Mouse (Mus musculus): ENCODE measurements around the gene Tanc2. TPM values are rescaled to one million over a fixed set of nuclear protein-coding genes. Genes with fewer than 3 reads are reported as not detected.

Gene Tanc2
- polyA plus RNA-seq, 1 experiment, result 6.2 TPM

- Histone ChIP-seq H3K4me3 (ENCODE audit: control insufficient read depth, low read depth, low read length) (no peak overlapping the region), H3K4me1 (ENCODE audit: control insufficient read depth, insufficient read depth, low read length) (no peaks in the 10 kb centered on the region), H3K27me3 (ENCODE audit: control insufficient read depth, insufficient read depth, low read length) (no peaks in the 10 kb centered on the region), H3K27ac (ENCODE audit: control insufficient read depth, insufficient read depth, low read depth, low read length) (no peak overlapping the region), H3K36me3 (ENCODE audit: control insufficient read depth, insufficient read depth, low read length) (no peaks in the 10 kb centered on the region)
- TF ChIP-seq CTCF (IDR thresholded peaks at IDR 0.05; ENCODE audit: control insufficient read depth, insufficient read depth, insufficient replicate concordance, low read depth, low read length), result no peak
- no peak for TF ChIP-seq POLR2A (IDR thresholded peaks at IDR 0.05; ENCODE audit: control insufficient read depth, low read depth, low read length)
These were observed 129.9 kb downstream of the Tanc2 start for GRCm38 (mm10) chr11:105719660-105720059.

- H3K27ac ChIP-seq (ENCODE audit: control insufficient read depth, insufficient read depth, low read depth, low read length), result no peak overlapping the region
- H3K27me3 ChIP-seq (ENCODE audit: control insufficient read depth, insufficient read depth, low read length), result no peaks in the 10 kb centered on the region
These were observed 141.8 kb downstream of the Tanc2 start for GRCm38 (mm10) chr11:105731541-105731940.

GRCm38 (mm10) chr11:105731989-105732531, 142.3 kb downstream of the Tanc2 start:
- TF ChIP-seq POLR2A (IDR thresholded peaks at IDR 0.05; ENCODE audit: control insufficient read depth, low read depth, low read length), result no peak
- TF ChIP-seq CTCF (IDR thresholded peaks at IDR 0.05; ENCODE audit: control insufficient read depth, insufficient read depth, insufficient replicate concordance, low read depth, low read length), result no peak
- no peaks in the 10 kb centered on the region for H3K27me3 ChIP-seq (ENCODE audit: control insufficient read depth, insufficient read depth, low read length)
- H3K36me3 ChIP-seq (ENCODE audit: control insufficient read depth, insufficient read depth, low read length), result no peaks in the 10 kb centered on the region
- no peak overlapping the region for H3K27ac ChIP-seq (ENCODE audit: control insufficient read depth, insufficient read depth, low read depth, low read length)
- no peak overlapping the region for H3K4me3 ChIP-seq (ENCODE audit: control insufficient read depth, low read depth, low read length)
- H3K4me1 ChIP-seq (ENCODE audit: control insufficient read depth, insufficient read depth, low read length), result no peaks in the 10 kb centered on the region

More at GRCm38 (mm10) chr11:105731541-105731940, 141.8 kb downstream of the Tanc2 start:
- no peak for TF ChIP-seq CTCF (IDR thresholded peaks at IDR 0.05; ENCODE audit: control insufficient read depth, insufficient read depth, insufficient replicate concordance, low read depth, low read length)
- no peak for TF ChIP-seq POLR2A (IDR thresholded peaks at IDR 0.05; ENCODE audit: control insufficient read depth, low read depth, low read length)
- Histone ChIP-seq H3K4me1 (ENCODE audit: control insufficient read depth, insufficient read depth, low read length) (no peaks in the 10 kb centered on the region), H3K4me3 (ENCODE audit: control insufficient read depth, low read depth, low read length) (no peak overlapping the region), H3K36me3 (ENCODE audit: control insufficient read depth, insufficient read depth, low read length) (no peaks in the 10 kb centered on the region)

- no peak overlapping the region for H3K27ac ChIP-seq (ENCODE audit: control insufficient read depth, insufficient read depth, low read depth, low read length)
- H3K36me3 ChIP-seq (ENCODE audit: control insufficient read depth, insufficient read depth, low read length), result no peaks in the 10 kb centered on the region
- no peaks in the 10 kb centered on the region for H3K4me1 ChIP-seq (ENCODE audit: control insufficient read depth, insufficient read depth, low read length)
- no peaks in the 10 kb centered on the region for H3K27me3 ChIP-seq (ENCODE audit: control insufficient read depth, insufficient read depth, low read length)
- H3K4me3 ChIP-seq (ENCODE audit: control insufficient read depth, low read depth, low read length), result no peak overlapping the region
- no peak for TF ChIP-seq CTCF (IDR thresholded peaks at IDR 0.05; ENCODE audit: control insufficient read depth, insufficient read depth, insufficient replicate concordance, low read depth, low read length)
- TF ChIP-seq POLR2A (IDR thresholded peaks at IDR 0.05; ENCODE audit: control insufficient read depth, low read depth, low read length), result no peak
These were observed 153.4 kb downstream of the Tanc2 start for GRCm38 (mm10) chr11:105743171-105743570.

- H3K4me1 ChIP-seq (ENCODE audit: control insufficient read depth, insufficient read depth, low read length), result no peaks in the 10 kb centered on the region
- no peak overlapping the region for H3K27ac ChIP-seq (ENCODE audit: control insufficient read depth, insufficient read depth, low read depth, low read length)
- H3K4me3 ChIP-seq (ENCODE audit: control insufficient read depth, low read depth, low read length), result no peak overlapping the region
- no peaks in the 10 kb centered on the region for H3K36me3 ChIP-seq (ENCODE audit: control insufficient read depth, insufficient read depth, low read length)
- TF ChIP-seq CTCF (IDR thresholded peaks at IDR 0.05; ENCODE audit: control insufficient read depth, insufficient read depth, insufficient replicate concordance, low read depth, low read length) (no peak), POLR2A (IDR thresholded peaks at IDR 0.05; ENCODE audit: control insufficient read depth, low read depth, low read length) (no peak)
- H3K27me3 ChIP-seq (ENCODE audit: control insufficient read depth, insufficient read depth, low read length), result no peaks in the 10 kb centered on the region
These were observed 159.7 kb downstream of the Tanc2 start for GRCm38 (mm10) chr11:105749297-105750071.

GRCm38 (mm10) chr11:105758561-105759203, 168.9 kb downstream of the Tanc2 start:
- Histone ChIP-seq H3K27me3 (ENCODE audit: control insufficient read depth, insufficient read depth, low read length) (no peaks in the 10 kb centered on the region), H3K4me3 (ENCODE audit: control insufficient read depth, low read depth, low read length) (no peak overlapping the region), H3K4me1 (ENCODE audit: control insufficient read depth, insufficient read depth, low read length) (no peaks in the 10 kb centered on the region), H3K36me3 (ENCODE audit: control insufficient read depth, insufficient read depth, low read length) (no peaks in the 10 kb centered on the region), H3K27ac (ENCODE audit: control insufficient read depth, insufficient read depth, low read depth, low read length) (no peak overlapping the region)
- TF ChIP-seq CTCF (IDR thresholded peaks at IDR 0.05; ENCODE audit: control insufficient read depth, insufficient read depth, insufficient replicate concordance, low read depth, low read length), result no peak
- no peak for TF ChIP-seq POLR2A (IDR thresholded peaks at IDR 0.05; ENCODE audit: control insufficient read depth, low read depth, low read length)

- Histone ChIP-seq H3K27ac (ENCODE audit: control insufficient read depth, insufficient read depth, low read depth, low read length) (no peak overlapping the region), H3K27me3 (ENCODE audit: control insufficient read depth, insufficient read depth, low read length) (no peaks in the 10 kb centered on the region), H3K4me3 (ENCODE audit: control insufficient read depth, low read depth, low read length) (no peak overlapping the region), H3K36me3 (ENCODE audit: control insufficient read depth, insufficient read depth, low read length) (no peaks in the 10 kb centered on the region), H3K4me1 (ENCODE audit: control insufficient read depth, insufficient read depth, low read length) (no peaks in the 10 kb centered on the region)
- TF ChIP-seq POLR2A (IDR thresholded peaks at IDR 0.05; ENCODE audit: control insufficient read depth, low read depth, low read length) (no peak), CTCF (IDR thresholded peaks at IDR 0.05; ENCODE audit: control insufficient read depth, insufficient read depth, insufficient replicate concordance, low read depth, low read length) (no peak)
These were observed 169.6 kb downstream of the Tanc2 start for GRCm38 (mm10) chr11:105759413-105759812.
